Mouse (Mus musculus): ENCODE measurements around the gene Ostm1. TPM values are rescaled to one million over a fixed set of nuclear protein-coding genes. Genes with fewer than 3 reads are reported as not detected.

Gene Ostm1
- polyA plus RNA-seq (2014; fragmentation: Nextera tagmentation; extraction: Ambion mirVana): 39.1 and 40.3 TPM in 2 replicates

- Histone ChIP-seq H3K36me3 (ENCODE audit: control insufficient read depth, insufficient read depth, low read length) (no peaks in the 10 kb centered on the region), H3K4me2 (ENCODE audit: low read depth, low read length) (no peak within 1 kb of the TSS), H3K27ac (ENCODE audit: low read depth, low read length) (no peak within 1 kb of the TSS), H3K4me1 (ENCODE audit: control insufficient read depth, insufficient read depth, low read length) (0 out of 2 replicates have a peak, but pooled peaks cover 5% of the 10 kb centered on the region), H3K27me3 (ENCODE audit: control insufficient read depth, insufficient read depth, low read length) (peaks cover 80% of the 10 kb centered on the region), H3K4me3 (ENCODE audit: low read depth, low read length) (no peak within 1 kb of the TSS), H3K9me3 (ENCODE audit: control insufficient read depth, low read length) (no peaks in the 10 kb centered on the region), H3K9ac (replicated peaks; ENCODE audit: low read depth, low read length) (no peak within 1 kb of the TSS)
- WGBS: under 1% methylated on average over 43 of the region's 43 CpGs
- no peak for ATAC-seq (ENCODE audit: low read depth)
Measured at GRCm38 (mm10) chr10:42583157-42583872, at the start of gene Ostm1, which contains the start of gene Nr2e1. Gene Ostm1, plus strand, starts transcription at chr10:42583822. Gene Nr2e1, minus strand, starts transcription at chr10:42583632.

- WGBS: 89% methylated on average over 11 of the region's 11 CpGs
- Histone ChIP-seq H3K4me2 (ENCODE audit: low read depth, low read length) (no peak overlapping the region), H3K9me3 (ENCODE audit: control insufficient read depth, low read length) (no peaks in the 10 kb centered on the region), H3K4me1 (ENCODE audit: control insufficient read depth, insufficient read depth, low read length) (no peaks in the 10 kb centered on the region), H3K36me3 (ENCODE audit: control insufficient read depth, insufficient read depth, low read length) (0 out of 2 replicates have a peak, but pooled peaks cover 10% of the 10 kb centered on the region), H3K27me3 (ENCODE audit: control insufficient read depth, insufficient read depth, low read length) (no peaks in the 10 kb centered on the region), H3K27ac (ENCODE audit: low read depth, low read length) (no peak overlapping the region), H3K4me3 (ENCODE audit: low read depth, low read length) (no peak overlapping the region), H3K9ac (replicated peaks; ENCODE audit: low read depth, low read length) (no peak overlapping the region)
- no peak for ATAC-seq (ENCODE audit: low read depth)
Measured at GRCm38 (mm10) chr10:42533836-42534453, 49.7 kb upstream of the Ostm1 start.

- no peaks in the 10 kb centered on the region for H3K27me3 ChIP-seq (ENCODE audit: control insufficient read depth, insufficient read depth, low read length)
- no peak for ATAC-seq (ENCODE audit: low read depth)
- 0 out of 2 replicates have a peak, but pooled peaks cover 8% of the 10 kb centered on the region for H3K36me3 ChIP-seq (ENCODE audit: control insufficient read depth, insufficient read depth, low read length)
- H3K9ac ChIP-seq (replicated peaks; ENCODE audit: low read depth, low read length): no peak overlapping the region
- H3K4me1 ChIP-seq (ENCODE audit: control insufficient read depth, insufficient read depth, low read length): no peaks in the 10 kb centered on the region
- H3K27ac ChIP-seq (ENCODE audit: low read depth, low read length): no peak overlapping the region
- WGBS: 89% methylated on average over 9 of the region's 9 CpGs
- no peak overlapping the region for H3K4me3 ChIP-seq (ENCODE audit: low read depth, low read length)
- H3K9me3 ChIP-seq (ENCODE audit: control insufficient read depth, low read length): no peaks in the 10 kb centered on the region
- H3K4me2 ChIP-seq (ENCODE audit: low read depth, low read length): no peak overlapping the region
Measured at GRCm38 (mm10) chr10:42537571-42538316, 45.9 kb upstream of the Ostm1 start.

GRCm38 (mm10) chr10:42545707-42546503 lies 37.7 kb upstream of the Ostm1 start:
- no peaks in the 10 kb centered on the region for H3K27me3 ChIP-seq (ENCODE audit: control insufficient read depth, insufficient read depth, low read length)
- H3K9me3 ChIP-seq (ENCODE audit: control insufficient read depth, low read length): no peaks in the 10 kb centered on the region
- H3K36me3 ChIP-seq (ENCODE audit: control insufficient read depth, insufficient read depth, low read length): no peaks in the 10 kb centered on the region
- H3K4me2 ChIP-seq (ENCODE audit: low read depth, low read length): no peak overlapping the region
- WGBS: 86% methylated on average over 6 of the region's 6 CpGs
- no peak for ATAC-seq (ENCODE audit: low read depth)
- H3K4me1 ChIP-seq (ENCODE audit: control insufficient read depth, insufficient read depth, low read length): no peaks in the 10 kb centered on the region
- H3K4me3 ChIP-seq (ENCODE audit: low read depth, low read length): no peak overlapping the region
- no peak overlapping the region for H3K27ac ChIP-seq (ENCODE audit: low read depth, low read length)
- no peak overlapping the region for H3K9ac ChIP-seq (replicated peaks; ENCODE audit: low read depth, low read length)

- Histone ChIP-seq H3K27me3 (ENCODE audit: control insufficient read depth, insufficient read depth, low read length) (no peaks in the 10 kb centered on the region), H3K9me3 (ENCODE audit: control insufficient read depth, low read length) (no peaks in the 10 kb centered on the region), H3K4me3 (ENCODE audit: low read depth, low read length) (no peak overlapping the region), H3K4me2 (ENCODE audit: low read depth, low read length) (no peak overlapping the region), H3K4me1 (ENCODE audit: control insufficient read depth, insufficient read depth, low read length) (no peaks in the 10 kb centered on the region), H3K27ac (ENCODE audit: low read depth, low read length) (no peak overlapping the region), H3K9ac (replicated peaks; ENCODE audit: low read depth, low read length) (no peak overlapping the region), H3K36me3 (ENCODE audit: control insufficient read depth, insufficient read depth, low read length) (no peaks in the 10 kb centered on the region)
- ATAC-seq (ENCODE audit: low read depth): no peak
- WGBS: 88% methylated on average over 3 of the region's 3 CpGs
Measured at GRCm38 (mm10) chr10:42546507-42546906, 37.1 kb upstream of the Ostm1 start.

- no peak for ATAC-seq (ENCODE audit: low read depth)
- Histone ChIP-seq H3K27me3 (ENCODE audit: control insufficient read depth, insufficient read depth, low read length) (peaks cover 14% of the 10 kb centered on the region; the same call in 1 of the 2 replicates), H3K4me1 (ENCODE audit: control insufficient read depth, insufficient read depth, low read length) (no peaks in the 10 kb centered on the region), H3K36me3 (ENCODE audit: control insufficient read depth, insufficient read depth, low read length) (no peaks in the 10 kb centered on the region), H3K9ac (replicated peaks; ENCODE audit: low read depth, low read length) (no peak overlapping the region), H3K4me3 (ENCODE audit: low read depth, low read length) (no peak overlapping the region), H3K4me2 (ENCODE audit: low read depth, low read length) (no peak overlapping the region), H3K27ac (ENCODE audit: low read depth, low read length) (no peak overlapping the region), H3K9me3 (ENCODE audit: control insufficient read depth, low read length) (no peaks in the 10 kb centered on the region)
- WGBS: 79% methylated on average over 5 of the region's 5 CpGs
Measured at GRCm38 (mm10) chr10:42559581-42560200, 23.9 kb upstream of the Ostm1 start.

- Histone ChIP-seq H3K9me3 (ENCODE audit: control insufficient read depth, low read length) (no peaks in the 10 kb centered on the region), H3K27me3 (ENCODE audit: control insufficient read depth, insufficient read depth, low read length) (peaks cover 34% of the 10 kb centered on the region), H3K4me2 (ENCODE audit: low read depth, low read length) (no peak overlapping the region), H3K36me3 (ENCODE audit: control insufficient read depth, insufficient read depth, low read length) (no peaks in the 10 kb centered on the region), H3K27ac (ENCODE audit: low read depth, low read length) (no peak overlapping the region), H3K4me3 (ENCODE audit: low read depth, low read length) (no peak overlapping the region), H3K9ac (replicated peaks; ENCODE audit: low read depth, low read length) (no peak overlapping the region), H3K4me1 (ENCODE audit: control insufficient read depth, insufficient read depth, low read length) (no peaks in the 10 kb centered on the region)
- no peak for ATAC-seq (ENCODE audit: low read depth)
- WGBS: 1% methylated on average over 12 of the region's 12 CpGs
Measured at GRCm38 (mm10) chr10:42562272-42562671, 21.4 kb upstream of the Ostm1 start.

GRCm38 (mm10) chr10:42572567-42572966 lies 11.1 kb upstream of the Ostm1 start:
- H3K4me2 ChIP-seq (ENCODE audit: low read depth, low read length): no peak overlapping the region
- no peak overlapping the region for H3K9ac ChIP-seq (replicated peaks; ENCODE audit: low read depth, low read length)
- ATAC-seq (ENCODE audit: low read depth): no peak
- 0 out of 2 replicates have a peak, but pooled peaks cover 3% of the 10 kb centered on the region for H3K4me1 ChIP-seq (ENCODE audit: control insufficient read depth, insufficient read depth, low read length)
- WGBS: 2% methylated on average over 20 of the region's 20 CpGs
- no peak overlapping the region for H3K27ac ChIP-seq (ENCODE audit: low read depth, low read length)
- no peaks in the 10 kb centered on the region for H3K36me3 ChIP-seq (ENCODE audit: control insufficient read depth, insufficient read depth, low read length)
- no peaks in the 10 kb centered on the region for H3K9me3 ChIP-seq (ENCODE audit: control insufficient read depth, low read length)
- no peak overlapping the region for H3K4me3 ChIP-seq (ENCODE audit: low read depth, low read length)
- peaks cover 73% of the 10 kb centered on the region for H3K27me3 ChIP-seq (ENCODE audit: control insufficient read depth, insufficient read depth, low read length)
